Mouse (Mus musculus) embryonic facial prominence, embryonic 15.5 days (tissue): ENCODE results near the gene Ermap. TPM values are rescaled to one million over a fixed set of nuclear protein-coding genes. Genes with fewer than 3 reads are reported as not detected.
A peak's percentile ranks its signal among the peaks of the same experiment; 100 is the strongest.

ENCODE experiments used
- ATAC-seq: fragments of 200-750 bp; cut with Nextera tagmentation; 2 replicates; pipeline ENCODE4 v1.8.0; 2017; ENCODE audit warnings: low read depth, moderate TSS enrichment; ENCODE audit not compliant: insufficient number of reproducible peaks, low FRiP score, low TSS enrichment
- H3K27ac ChIP-seq: fragments of 300-500 bp; sonication (generic); replicated peaks from 2 replicates; pipeline ENCODE4 v1.5.1; 2015; ENCODE audit warnings: mild to moderate bottlenecking, inconsistent platforms
- H3K27me3 ChIP-seq: fragments of 300-500 bp; sonication (generic); 2 replicates; pipeline ENCODE4 v1.6.1; 2015; ENCODE audit warnings: inconsistent platforms
- H3K36me3 ChIP-seq: fragments of 300-500 bp; sonication (generic); 2 replicates; pipeline ENCODE4 v1.6.1; 2015; ENCODE audit warnings: mild to moderate bottlenecking, inconsistent platforms
- H3K4me1 ChIP-seq: fragments of 300-500 bp; sonication (generic); 2 replicates; pipeline ENCODE4 v1.6.1; 2015; ENCODE audit warnings: inconsistent platforms
- H3K4me2 ChIP-seq: fragments of 300-500 bp; sonication (generic); replicated peaks from 2 replicates; pipeline ENCODE4 v1.6.1; 2015; ENCODE audit warnings: mild to moderate bottlenecking, inconsistent platforms
- H3K4me3 ChIP-seq: fragments of 300-500 bp; sonication (generic); replicated peaks from 2 replicates; pipeline ENCODE4 v1.5.1; 2015; ENCODE audit warnings: mild to moderate bottlenecking, inconsistent platforms
- H3K9ac ChIP-seq: fragments of 300-500 bp; sonication (generic); 2 replicates; pipeline ENCODE4 v1.6.1; 2015; ENCODE audit warnings: inconsistent platforms
- H3K9me3 ChIP-seq: fragments of 300-500 bp; sonication (generic); replicated peaks from 2 replicates; pipeline ENCODE4 v1.6.1; 2016; ENCODE audit warnings: inconsistent platforms
- WGBS: fragments of 180-500 bp; shearing (Covaris S2); methylation state at CpG from one replicate; pipeline ENCODE4 v1.1.7; 2015; 5-methylcytosine and 5-hydroxymethylcytosine counted together
- polyA plus RNA-seq: library from polyadenylated mRNA; unstranded; fragments of >200 nt; fragmentation: Nextera tagmentation; extraction: Ambion mirVana; gene quantifications from 2 replicates; pipeline ENCODE4 v1.2.1, GENCODE M21; 2015

Gene Ermap
- polyA plus RNA-seq, 1 experiment from 2014 or later: 1.5 TPM

- Histone ChIP-seq H3K36me3 (no peaks in the 10 kb centered on the region), H3K27ac (no peak overlapping the region), H3K4me3 (no peak overlapping the region), H3K4me1 (peaks cover 14% of the 10 kb centered on the region; the same call in 1 of the 2 replicates), H3K27me3 (no peaks in the 10 kb centered on the region), H3K4me2 (no peak overlapping the region), H3K9me3 (no peaks in the 10 kb centered on the region), H3K9ac (no peak overlapping the region)
- WGBS: 57% methylated on average over 8 of the region's 8 CpGs
- ATAC-seq: peak; percentile 69
Measured at GRCm38 (mm10) chr4:119216667-119217066, 26.9 kb upstream of the Ermap start.

DNA sequence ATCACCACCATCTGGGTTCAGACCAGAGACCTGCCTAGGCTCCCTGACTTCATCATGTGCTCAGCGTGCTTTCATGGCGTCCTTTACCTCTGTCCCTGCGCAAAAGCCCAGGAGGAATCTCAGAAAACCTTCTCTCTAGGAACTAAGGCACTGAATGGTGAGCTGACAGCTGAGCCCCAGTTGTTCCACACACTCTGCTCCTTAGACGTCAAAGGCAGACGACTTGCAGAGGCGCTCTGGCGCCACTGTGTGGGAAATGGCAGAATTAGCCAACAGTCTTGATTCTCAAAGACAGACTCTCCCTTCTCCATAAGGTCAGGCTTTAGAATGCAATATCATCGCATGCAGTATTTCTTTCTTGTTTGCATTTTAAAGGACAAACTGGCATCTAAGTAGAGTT, 14.9 kb upstream of the Ermap start:
- H3K9me3 ChIP-seq: no peaks in the 10 kb centered on the region
- no peak overlapping the region for H3K9ac ChIP-seq
- H3K4me1 ChIP-seq: no peaks in the 10 kb centered on the region
- ATAC-seq: no peak
- H3K36me3 ChIP-seq: peaks cover 16% of the 10 kb centered on the region; the same call in 1 of the 2 replicates
- no peak overlapping the region for H3K4me3 ChIP-seq
- WGBS: 17% methylated on average over 8 of the region's 8 CpGs
- no peak overlapping the region for H3K4me2 ChIP-seq
- H3K27ac ChIP-seq: no peak overlapping the region
- no peaks in the 10 kb centered on the region for H3K27me3 ChIP-seq

- Histone ChIP-seq H3K9me3 (no peaks in the 10 kb centered on the region), H3K4me2 (no peak overlapping the region), H3K27me3 (no peaks in the 10 kb centered on the region), H3K9ac (no peak overlapping the region), H3K4me1 (peaks cover 28% of the 10 kb centered on the region), H3K27ac (no peak overlapping the region), H3K4me3 (no peak overlapping the region), H3K36me3 (peaks cover 16% of the 10 kb centered on the region; the same call in 1 of the 2 replicates)
- ATAC-seq: no peak
- 77% methylated on average over 6 of the region's 6 CpGs for WGBS
Measured at GRCm38 (mm10) chr4:119198105-119198504, 8.3 kb upstream of the Ermap start.

DNA sequence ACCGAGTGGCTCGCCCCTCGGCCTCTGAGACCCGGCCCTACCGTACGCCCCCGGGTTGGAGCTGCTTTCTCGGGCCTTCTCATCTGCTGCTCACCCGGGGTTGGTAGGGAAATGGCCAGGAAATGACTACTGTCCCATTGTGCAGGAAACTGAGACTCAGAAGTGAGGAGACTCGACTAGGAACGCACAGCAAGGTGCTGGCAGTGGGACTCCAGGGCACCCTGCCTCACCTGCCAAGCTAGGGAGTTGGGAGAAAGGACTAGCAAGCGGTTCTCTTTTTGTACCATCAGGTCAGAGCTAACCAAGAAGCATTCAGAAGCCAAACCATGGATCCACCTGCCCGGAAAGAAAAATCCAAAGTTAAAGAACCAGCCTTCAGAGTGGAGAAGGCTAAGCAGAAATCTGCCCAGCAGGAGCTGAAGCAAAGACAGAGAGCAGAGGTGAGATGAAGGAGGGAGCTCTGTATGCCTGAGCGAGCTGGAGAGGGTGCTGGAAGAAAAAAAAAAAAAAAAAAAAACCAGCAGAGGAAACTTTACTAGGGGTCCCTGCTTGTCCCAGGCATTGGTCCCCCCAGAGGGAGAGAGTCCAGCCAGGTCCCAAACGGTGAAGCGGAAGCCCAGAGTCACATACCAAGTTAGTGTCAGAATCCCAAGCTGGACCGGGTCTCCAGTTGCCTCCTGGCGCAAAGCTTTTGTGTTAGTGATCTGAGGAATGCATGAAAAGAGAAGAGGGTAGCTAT, 5.9 kb upstream of the Ermap start:
- H3K4me2 ChIP-seq: peak overlapping the region; percentile 66
- H3K27me3 ChIP-seq: no peaks in the 10 kb centered on the region
- ATAC-seq: no peak; the same call in 1 of the 2 replicates
- H3K27ac ChIP-seq: peak overlapping the region; percentile 84
- peaks cover 28% of the 10 kb centered on the region for H3K4me1 ChIP-seq
- no peaks in the 10 kb centered on the region for H3K9me3 ChIP-seq
- WGBS: 6% methylated on average over 18 of the region's 18 CpGs
- H3K36me3 ChIP-seq: peaks cover 4% of the 10 kb centered on the region; the same call in 1 of the 2 replicates
- H3K4me3 ChIP-seq: peak overlapping the region; percentile 78
- H3K9ac ChIP-seq: peak overlapping the region; percentile 68

- H3K36me3 ChIP-seq: no peaks in the 10 kb centered on the region
- peaks cover 28% of the 10 kb centered on the region for H3K4me1 ChIP-seq
- under 1% methylated on average over 47 of the region's 47 CpGs for WGBS
- peak within 1 kb of the TSS; percentile 68 for H3K9ac ChIP-seq
- peak within 1 kb of the TSS; percentile 78 for H3K4me3 ChIP-seq
- H3K9me3 ChIP-seq: no peaks in the 10 kb centered on the region
- H3K27me3 ChIP-seq: no peaks in the 10 kb centered on the region
- H3K4me2 ChIP-seq: peak within 1 kb of the TSS; percentile 66
- peak; percentile 93 for ATAC-seq
- H3K27ac ChIP-seq: peak within 1 kb of the TSS; percentile 84
Measured at GRCm38 (mm10) chr4:119194909-119195581, 5.2 kb upstream of the Ermap start, which contains the start of gene Svbp. TSS of gene Svbp (plus strand) at chr4:119195306.

- Histone ChIP-seq H3K4me1 (peaks cover 20% of the 10 kb centered on the region), H3K4me3 (no peak overlapping the region), H3K4me2 (no peak overlapping the region), H3K36me3 (no peaks in the 10 kb centered on the region), H3K9ac (no peak overlapping the region), H3K27me3 (no peaks in the 10 kb centered on the region), H3K9me3 (no peaks in the 10 kb centered on the region), H3K27ac (no peak overlapping the region)
- no peak for ATAC-seq
- WGBS: 86% methylated on average over 4 of the region's 4 CpGs
Measured at GRCm38 (mm10) chr4:119192757-119193156, 2.9 kb upstream of the Ermap start.

- Histone ChIP-seq H3K4me3 (no peak overlapping the region), H3K4me1 (0 out of 2 replicates have a peak, but pooled peaks cover 7% of the 10 kb centered on the region), H3K27me3 (0 out of 2 replicates have a peak, but pooled peaks cover 3% of the 10 kb centered on the region), H3K4me2 (no peak overlapping the region), H3K36me3 (no peaks in the 10 kb centered on the region), H3K27ac (no peak overlapping the region), H3K9me3 (no peaks in the 10 kb centered on the region), H3K9ac (no peak overlapping the region)
- ATAC-seq: no peak
- 65% methylated on average over 3 of the region's 3 CpGs for WGBS
Measured at GRCm38 (mm10) chr4:119191273-119191672, 1.5 kb upstream of the Ermap start.

GRCm38 (mm10) chr4:119190618-119191017, 807 bp upstream of the Ermap start:
- no peak for ATAC-seq
- Histone ChIP-seq H3K4me3 (no peak overlapping the region), H3K4me1 (0 out of 2 replicates have a peak, but pooled peaks cover under 1% of the 10 kb centered on the region), H3K9ac (no peak overlapping the region), H3K9me3 (no peaks in the 10 kb centered on the region), H3K36me3 (no peaks in the 10 kb centered on the region), H3K4me2 (no peak overlapping the region), H3K27ac (no peak overlapping the region), H3K27me3 (0 out of 2 replicates have a peak, but pooled peaks cover 3% of the 10 kb centered on the region)
- WGBS: 82% methylated on average over 8 of the region's 8 CpGs

DNA sequence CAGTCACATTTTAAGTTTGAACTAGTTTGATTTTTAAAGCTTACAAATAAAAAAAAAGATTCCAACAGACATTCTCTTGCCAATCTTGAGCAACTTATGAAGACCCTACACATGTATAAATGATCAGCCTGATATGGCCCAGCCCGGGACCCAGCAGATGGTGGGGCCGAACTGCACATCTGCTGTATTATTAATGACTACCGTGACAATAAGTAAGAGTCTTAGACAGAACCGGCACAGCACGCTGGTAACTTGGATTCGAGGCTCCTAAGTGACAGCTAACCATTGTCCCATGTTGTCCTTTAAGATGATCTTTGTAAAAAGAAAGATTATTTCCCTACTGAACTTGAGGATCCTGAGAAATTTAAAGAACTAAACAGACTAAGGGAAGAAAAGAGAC, 419 bp downstream of the Ermap start:
- no peaks in the 10 kb centered on the region for H3K9me3 ChIP-seq
- 76% methylated on average over 6 of the region's 6 CpGs for WGBS
- no peak overlapping the region for H3K4me3 ChIP-seq
- H3K27me3 ChIP-seq: 0 out of 2 replicates have a peak, but pooled peaks cover 3% of the 10 kb centered on the region
- H3K4me1 ChIP-seq: no peaks in the 10 kb centered on the region
- no peak overlapping the region for H3K27ac ChIP-seq
- no peaks in the 10 kb centered on the region for H3K36me3 ChIP-seq
- no peak overlapping the region for H3K4me2 ChIP-seq
- H3K9ac ChIP-seq: no peak overlapping the region
- no peak for ATAC-seq

DNA sequence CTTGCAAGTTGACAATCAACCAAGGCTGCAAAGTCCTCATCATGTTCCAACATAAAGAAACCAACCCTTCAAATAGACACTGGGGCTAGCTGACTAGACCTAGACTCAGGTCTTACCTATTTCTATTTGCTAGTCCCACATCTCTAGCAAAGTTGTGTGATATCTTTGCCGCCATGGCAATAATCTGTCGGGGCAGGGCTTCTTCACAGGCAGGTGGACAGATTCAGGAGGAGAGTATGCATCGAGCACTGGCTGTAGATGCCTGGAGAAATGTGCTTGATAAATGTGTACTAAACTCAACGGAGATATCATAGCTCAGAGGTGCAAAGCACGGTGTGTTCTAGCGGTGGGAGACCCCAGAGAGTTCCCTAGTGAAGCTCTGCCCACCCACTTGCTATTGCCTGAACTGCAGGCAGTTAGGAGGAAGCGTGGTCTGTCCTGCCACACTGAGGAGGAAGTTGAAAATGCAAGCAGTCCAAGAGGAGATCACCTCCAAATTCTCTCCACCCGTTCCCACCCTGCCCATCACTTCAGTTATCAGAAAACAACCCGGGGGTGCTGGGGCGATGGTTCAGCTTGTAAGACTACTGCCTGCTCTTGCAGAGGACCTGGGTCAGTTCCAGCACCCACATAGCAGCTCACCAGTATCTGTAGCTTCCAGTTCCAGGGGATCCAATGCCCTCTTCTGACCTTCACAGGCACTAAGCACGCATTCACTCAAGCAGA, 1.6 kb downstream of the Ermap start:
- H3K36me3 ChIP-seq: no peaks in the 10 kb centered on the region
- no peak overlapping the region for H3K27ac ChIP-seq
- H3K4me3 ChIP-seq: no peak overlapping the region
- H3K4me1 ChIP-seq: no peaks in the 10 kb centered on the region
- 54% methylated on average over 11 of the region's 11 CpGs for WGBS
- no peaks in the 10 kb centered on the region for H3K9me3 ChIP-seq
- no peak overlapping the region for H3K4me2 ChIP-seq
- H3K9ac ChIP-seq: no peak overlapping the region
- H3K27me3 ChIP-seq: 0 out of 2 replicates have a peak, but pooled peaks cover 3% of the 10 kb centered on the region
- ATAC-seq: no peak

- Histone ChIP-seq H3K9ac (no peak overlapping the region), H3K4me1 (no peaks in the 10 kb centered on the region), H3K27ac (no peak overlapping the region), H3K9me3 (no peaks in the 10 kb centered on the region), H3K4me2 (no peak overlapping the region), H3K27me3 (0 out of 2 replicates have a peak, but pooled peaks cover 3% of the 10 kb centered on the region), H3K4me3 (no peak overlapping the region), H3K36me3 (no peaks in the 10 kb centered on the region)
- ATAC-seq: no peak
- WGBS: 75% methylated on average over 4 of the region's 4 CpGs
Measured at GRCm38 (mm10) chr4:119185771-119186170, 4.0 kb downstream of the Ermap start.
